Mouse (Mus musculus) left cerebral cortex, adult 6 months (tissue): Measurements from ENCODE around the gene Sestd1. TPM values are rescaled to one million over a fixed set of nuclear protein-coding genes. Genes with fewer than 3 reads are reported as not detected.

Experiments
- long read RNA-seq, 2 experiments: library from polyadenylated mRNA; unstranded; transcript quantifications; one replicate each; pipeline ENCODE4 v2.0.0; 2019 to 2020
- polyA plus RNA-seq: library from polyadenylated mRNA; unstranded; fragments of <200 nt; fragmentation: Nextera tagmentation; gene quantifications from 2 replicates; pipeline ENCODE4 v1.2.3, GENCODE M21; 2021

The Sestd1 gene
- 10.1 and 11.2 TPM in 2 replicates for polyA plus RNA-seq
- long read RNA-seq, experiment 1, full-length matches to known transcripts: 24 of 47 reads
- long read RNA-seq, experiment 1, partial matches to known transcripts: 10 of 47 reads
- long read RNA-seq, experiment 1, other reads (novel, unspliced or antisense): 13 of 47 reads
- long read RNA-seq, experiment 2, partial matches to known transcripts: 5 of 16 reads
- long read RNA-seq, experiment 2, other reads (novel, unspliced or antisense): 9 of 16 reads

DNA sequence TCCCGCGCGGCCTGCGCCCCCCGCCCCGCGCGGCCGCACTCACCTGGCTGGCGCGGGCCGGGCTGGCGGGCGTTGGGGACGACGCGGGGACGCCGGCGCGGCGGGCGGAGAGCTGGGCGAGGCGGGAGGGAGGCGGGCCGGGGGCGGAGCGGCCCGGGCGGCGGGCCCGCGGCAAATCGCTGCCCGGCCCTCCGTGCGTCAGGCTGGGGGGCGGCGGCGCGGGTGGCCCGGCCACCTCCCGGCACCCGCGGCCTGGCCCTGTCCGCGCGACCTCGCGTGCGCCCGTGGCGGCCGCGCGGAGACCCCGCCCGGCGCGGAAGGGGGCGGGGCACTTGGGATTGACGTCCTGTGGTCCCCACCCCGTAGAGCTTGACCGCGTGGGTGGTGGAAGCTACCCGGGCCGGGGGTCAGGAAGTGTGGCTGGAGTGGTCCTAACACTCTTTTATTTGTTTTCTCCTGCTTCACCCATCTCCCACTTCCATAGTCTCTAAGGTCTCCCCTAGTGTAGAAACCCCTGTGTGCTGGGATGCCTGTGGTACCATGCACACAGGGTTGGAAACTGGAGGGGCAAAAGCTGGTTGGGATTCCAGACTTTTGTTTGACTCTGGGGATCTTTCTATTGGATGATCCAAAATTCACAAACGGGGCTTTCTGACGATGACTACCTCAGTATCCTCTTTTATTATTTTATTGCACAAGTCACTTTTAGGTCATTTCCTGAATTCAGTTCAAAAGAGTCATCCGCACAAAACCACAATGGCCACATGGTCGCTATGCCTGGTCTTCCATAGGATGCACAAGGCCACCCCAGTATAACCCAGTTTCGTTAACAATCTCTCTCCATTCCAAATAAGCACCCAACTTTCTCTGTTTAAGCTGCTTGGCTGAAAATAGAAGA lies at the start of gene Sestd1:
TSS of gene Sestd1 (minus strand) at position 81 of the 898 bp plus-strand sequence.

DNA sequence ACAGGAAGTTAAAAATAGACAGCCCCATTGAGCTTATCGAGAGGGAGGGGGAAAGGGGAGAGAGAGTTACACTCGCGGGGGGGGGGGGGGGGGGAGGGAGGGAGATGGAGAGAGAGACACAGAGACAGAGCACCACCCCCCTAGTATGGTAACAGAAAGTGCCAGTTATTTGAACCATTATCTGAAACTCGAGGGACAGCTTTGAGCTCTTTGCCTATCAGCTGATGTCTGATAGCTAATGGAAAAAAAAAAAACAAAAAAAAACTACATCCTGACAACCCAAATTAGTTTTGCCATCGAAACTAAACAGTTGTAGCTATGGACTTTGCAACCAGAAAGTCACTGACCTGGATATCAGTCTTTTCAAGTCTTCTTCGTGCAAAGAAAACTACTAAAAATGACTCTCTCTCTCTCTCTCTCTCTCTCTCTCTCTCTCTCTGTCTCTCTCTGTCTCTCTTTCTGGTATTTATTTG lies 109.7 kb downstream of the Sestd1 start, which contains the start of gene Ccdc141:
TSS of gene Ccdc141 (minus strand) at position 4 of the 473 bp plus-strand sequence.

Other genes starting within 250 kb of the Sestd1 start
- 4.0 and 6.1 TPM in 2 replicates for gene Ccdc141, start 110.0 kb downstream of the Sestd1 start, polyA plus RNA-seq